Mouse (Mus musculus) erythroblast, embryonic 14.5 days (primary cell): Measurements from ENCODE around the gene Ipcef1.

Experiments used
- GATA1 ChIP-seq: IDR thresholded peaks from 2 replicates; pipeline ENCODE4 v1.6.1; 2012; ENCODE audit warnings: low read length, inconsistent platforms, mixed read lengths
- TAL1 ChIP-seq: IDR thresholded peaks from 3 replicates; pipeline ENCODE4 v1.6.1; 2012; ENCODE audit warnings: low read length, inconsistent platforms, mixed read lengths

DNA sequence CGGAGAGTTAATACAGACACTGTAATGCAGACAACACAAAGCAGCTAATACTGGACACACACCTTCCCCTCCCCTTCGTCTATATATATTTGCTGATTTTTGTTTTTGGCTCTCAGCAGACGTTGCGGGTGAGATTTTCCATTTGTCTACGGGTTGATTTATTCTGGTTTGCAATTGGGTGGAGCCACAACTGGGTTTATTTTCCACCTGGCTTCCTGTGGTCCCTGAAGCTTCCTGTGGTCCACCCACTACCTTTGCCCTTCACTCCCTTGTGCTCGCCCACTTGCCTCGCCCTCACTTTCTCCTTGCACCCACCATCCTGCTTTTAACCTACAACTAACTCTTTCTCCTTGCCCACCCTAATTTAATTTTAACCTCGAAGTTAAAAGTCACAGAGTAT, 41.7 kb downstream of the Ipcef1 start:
- TF ChIP-seq TAL1 (no peak), GATA1 (no peak)
